Comparison of ENCODE assay signal across 20 mouse cellular contexts in the genomic region with DNA sequence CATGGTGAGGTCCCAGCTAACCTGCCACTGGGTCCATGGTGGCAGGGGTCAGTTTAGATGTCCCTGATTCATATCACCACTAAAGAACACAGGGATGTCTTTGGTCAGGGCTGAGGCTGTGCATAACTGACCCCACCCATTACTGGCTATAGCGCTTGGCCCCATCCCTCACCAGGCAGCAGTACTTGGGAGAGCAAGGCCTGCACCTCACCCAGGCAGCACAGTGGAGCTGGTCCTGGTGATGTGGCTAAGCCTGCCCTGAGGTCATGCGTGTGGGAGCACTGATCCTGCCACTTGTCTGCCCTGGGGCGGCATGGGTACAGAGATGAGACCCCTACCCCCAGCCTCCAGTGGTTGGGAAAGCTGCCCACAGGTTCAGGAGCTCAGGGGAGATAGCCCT.
DNase-seq lines count a peak whose midpoint lies in the region; ATAC-seq and TF ChIP-seq lines count a peak whose summit lies in the region.
"Had no signal": no experiment of that assay in that cellular context is flagged by ENCODE, and none has a peak within 500 bp of the region (broad histone marks: within the 10 kb centered on the region; RNA-seq: fewer than 3 reads in every experiment).

No protein-coding gene starts in this region.

- H3K27me3 ChIP-seq in forebrain, embryonic 10.5 days (ENCODE audit: poor library complexity, severe bottlenecking): no peaks in the 10 kb centered on the region; the same call in none of the 2 replicates
- no peaks in the 10 kb centered on the region for H3K27me3 ChIP-seq in forebrain, postnatal 0 days (ENCODE audit: insufficient read depth, low read length)
- H3K27me3 ChIP-seq in lung, embryonic 15.5 days: no peaks in the 10 kb centered on the region
- H3K27me3 ChIP-seq in limb, embryonic 12.5 days: no peaks in the 10 kb centered on the region; the same call in 1 of the 2 replicates
- no peaks in the 10 kb centered on the region for H3K27me3 ChIP-seq in neural tube, embryonic 14.5 days (ENCODE audit: control insufficient read depth, insufficient read depth, low read length)
- H3K27me3 ChIP-seq: CH12.LX; embryonic facial prominence, embryonic 15.5 days had no signal

- peak overlapping the region; percentile 26; the same call in 1 of the 2 replicates for H3K27ac ChIP-seq in forebrain, embryonic 10.5 days
- no peak overlapping the region for H3K27ac ChIP-seq in forebrain, postnatal 0 days (ENCODE audit: low read depth, low read length)
- no peak overlapping the region for H3K27ac ChIP-seq in lung, embryonic 15.5 days
- no peak overlapping the region for H3K27ac ChIP-seq in limb, embryonic 12.5 days
- 0 out of 2 replicates have a peak overlapping the region, but pooled peaks have one; percentile 22 for H3K27ac ChIP-seq in neural tube, embryonic 14.5 days (ENCODE audit: low read depth, low read length)
- H3K27ac ChIP-seq: embryonic facial prominence, embryonic 15.5 days; gastrocnemius, adult 2 months had no signal

- H3K4me2 ChIP-seq in forebrain, postnatal 0 days (ENCODE audit: low read depth): no peak overlapping the region
- no peak overlapping the region for H3K4me2 ChIP-seq in lung, embryonic 15.5 days
- H3K4me2 ChIP-seq in limb, embryonic 12.5 days: no peak overlapping the region
- no peak overlapping the region for H3K4me2 ChIP-seq in neural tube, embryonic 14.5 days (ENCODE audit: low read depth, low read length)
- H3K4me2 ChIP-seq: embryonic facial prominence, embryonic 15.5 days had no signal

- 0 out of 2 replicates have a peak, but pooled peaks cover 3% of the 10 kb centered on the region for H3K4me1 ChIP-seq in forebrain, embryonic 10.5 days
- no peaks in the 10 kb centered on the region for H3K4me1 ChIP-seq in forebrain, postnatal 0 days (ENCODE audit: insufficient read depth)
- no peaks in the 10 kb centered on the region for H3K4me1 ChIP-seq in lung, embryonic 15.5 days
- peaks cover 12% of the 10 kb centered on the region for H3K4me1 ChIP-seq in limb, embryonic 12.5 days (replicated peaks)
- no peaks in the 10 kb centered on the region for H3K4me1 ChIP-seq in neural tube, embryonic 14.5 days (ENCODE audit: control insufficient read depth, insufficient read depth, low read length)
- H3K4me1 ChIP-seq: embryonic facial prominence, embryonic 15.5 days had no signal

- WGBS in forebrain, embryonic 10.5 days: 89% methylated on average over 3 of the region's 3 CpGs
- WGBS in forebrain, postnatal 0 days: 97% methylated on average over 3 of the region's 3 CpGs
- WGBS in lung, embryonic 15.5 days: 89% methylated on average over 3 of the region's 3 CpGs
- 88% methylated on average over 3 of the region's 3 CpGs for WGBS in limb, embryonic 12.5 days
- WGBS in neural tube, embryonic 14.5 days: 88% methylated on average over 3 of the region's 3 CpGs

- no peaks in the 10 kb centered on the region for H3K36me3 ChIP-seq in forebrain, embryonic 10.5 days (replicated peaks)
- no peaks in the 10 kb centered on the region for H3K36me3 ChIP-seq in forebrain, postnatal 0 days (ENCODE audit: insufficient read depth)
- no peaks in the 10 kb centered on the region for H3K36me3 ChIP-seq in lung, embryonic 15.5 days
- no peaks in the 10 kb centered on the region for H3K36me3 ChIP-seq in limb, embryonic 12.5 days
- no peaks in the 10 kb centered on the region for H3K36me3 ChIP-seq in neural tube, embryonic 14.5 days (ENCODE audit: control insufficient read depth, insufficient read depth, low read length)
- H3K36me3 ChIP-seq: embryonic facial prominence, embryonic 15.5 days had no signal

- H3K4me3 ChIP-seq in forebrain, embryonic 10.5 days: no peak overlapping the region
- no peak overlapping the region for H3K4me3 ChIP-seq in forebrain, postnatal 0 days (ENCODE audit: low read depth, low read length)
- no peak overlapping the region for H3K4me3 ChIP-seq in lung, embryonic 15.5 days
- no peak overlapping the region for H3K4me3 ChIP-seq in limb, embryonic 12.5 days (replicated peaks)
- no peak overlapping the region for H3K4me3 ChIP-seq in neural tube, embryonic 14.5 days (ENCODE audit: low read depth, low read length)
- H3K4me3 ChIP-seq: embryonic facial prominence, embryonic 15.5 days; gastrocnemius, adult 2 months had no signal

- no peaks in the 10 kb centered on the region for H3K9me3 ChIP-seq in forebrain, embryonic 10.5 days
- H3K9me3 ChIP-seq in forebrain, postnatal 0 days (ENCODE audit: low read length): no peaks in the 10 kb centered on the region
- no peaks in the 10 kb centered on the region for H3K9me3 ChIP-seq in lung, embryonic 15.5 days
- H3K9me3 ChIP-seq in limb, embryonic 12.5 days: no peaks in the 10 kb centered on the region
- H3K9me3 ChIP-seq in neural tube, embryonic 14.5 days (ENCODE audit: control insufficient read depth, low read length): no peaks in the 10 kb centered on the region
- H3K9me3 ChIP-seq: embryonic facial prominence, embryonic 15.5 days had no signal

- no peak for DNase-seq in forebrain, embryonic 10.5 days (ENCODE audit: extremely low spot score, low spot score)
- DNase-seq in forebrain, postnatal 0 days: no peak
- DNase-seq in lung, postnatal 25 days (ENCODE audit: low spot score): no peak
- no peak for DNase-seq in ovary, postnatal 36 days (ENCODE audit: low spot score)
- no peak for DNase-seq in adrenal gland, adult (ENCODE audit: inconsistent age in 2 of 2, low spot score in 1 of 2)
- DNase-seq: adrenal gland, postnatal 25 days; cerebellum, adult 2 months; gastrocnemius, adult 2 months; heart, adult 18-20 months; kidney, adult 8-10 months; kidney, postnatal 36 days; layer of hippocampus, adult 9-11 months; liver; lung, adult 2 months; thymus, postnatal 14 days had no signal

- ATAC-seq in forebrain, postnatal 0 days: no peak
- peak; percentile 9; the same call in 1 of the 2 replicates for ATAC-seq in lung, embryonic 15.5 days (ENCODE audit: borderline replicate concordance, extremely low read depth, low FRiP score, low TSS enrichment)
- 0 out of 2 replicates have a peak, but pooled peaks have one; percentile 29 for ATAC-seq in limb, embryonic 12.5 days (ENCODE audit: insufficient number of reproducible peaks, insufficient read depth, low FRiP score, low TSS enrichment, low read depth)
- ATAC-seq in neural tube, embryonic 14.5 days (ENCODE audit: low read depth): peak; percentile 13; the same call in 1 of the 2 replicates

- no peak overlapping the region for H3K9ac ChIP-seq in forebrain, postnatal 0 days
- no peak overlapping the region for H3K9ac ChIP-seq in lung, embryonic 15.5 days
- H3K9ac ChIP-seq in limb, embryonic 12.5 days (replicated peaks): no peak overlapping the region
- H3K9ac ChIP-seq in neural tube, embryonic 14.5 days (replicated peaks; ENCODE audit: low read depth, low read length): no peak overlapping the region
- H3K9ac ChIP-seq: embryonic facial prominence, embryonic 15.5 days had no signal

- no peak for TF ChIP-seq CTCF in forebrain, postnatal 0 days (IDR thresholded peaks at IDR 0.05; ENCODE audit: low read depth)

Comparison
In these comparisons a context has a peak if more than half of its experiments do, and no peak if none do; other contexts are left out.
1. H3K27ac ChIP-seq: peak in forebrain, embryonic 10.5 days (single experiment) and neural tube, embryonic 14.5 days (single experiment); none in forebrain, postnatal 0 days (single experiment), lung, embryonic 15.5 days (single experiment) and limb, embryonic 12.5 days (single experiment).